Mouse (Mus musculus) embryonic fibroblast, embryonic 13.5 days (primary cell): Measurements from ENCODE around the gene Ldb2. TPM values are rescaled to one million over a fixed set of nuclear protein-coding genes. Genes with fewer than 3 reads are reported as not detected.

Source experiments
- H3K27ac ChIP-seq: 2 replicates; pipeline ENCODE4 v1.5.1; 2012; ENCODE audit warnings: low read length, control low read depth, inconsistent platforms; ENCODE audit not compliant: insufficient read depth
- H3K4me1 ChIP-seq: 2 replicates; pipeline ENCODE4 v1.6.1; 2011; ENCODE audit warnings: low read length; ENCODE audit not compliant: control insufficient read depth, insufficient read depth
- H3K4me3 ChIP-seq: 2 replicates; pipeline ENCODE4 v1.5.1; 2011; ENCODE audit warnings: mild to moderate bottlenecking, control low read depth, low read length; ENCODE audit not compliant: insufficient read depth
- CTCF ChIP-seq: IDR thresholded peaks from 2 replicates; pipeline ENCODE4 v1.5.1; 2011; ENCODE audit warnings: mild to moderate bottlenecking, control low read depth, low read length, moderate library complexity, borderline replicate concordance; ENCODE audit not compliant: insufficient read depth
- POLR2A ChIP-seq: IDR thresholded peaks from 2 replicates; pipeline ENCODE4 v1.6.1; 2011; ENCODE audit warnings: low read depth, mild to moderate bottlenecking, control low read depth, low read length, moderate library complexity
- polyA plus RNA-seq: library from polyadenylated mRNA; stranded (reverse); fragments of >200 nt; gene quantifications from 2 replicates; pipeline ENCODE4 v1.2.4, GENCODE M21; 2011; ENCODE audit warnings: low read depth; ENCODE audit not compliant: missing spikeins, insufficient read length

Ldb2 gene
- polyA plus RNA-seq, 1 experiment, result 43.4 TPM

- Histone ChIP-seq H3K27ac (no peak overlapping the region), H3K4me3 (no peak overlapping the region), H3K4me1 (no peaks in the 10 kb centered on the region)
- TF ChIP-seq CTCF, result no peak
- no peak for TF ChIP-seq POLR2A
These were observed 31.0 kb downstream of the Ldb2 start for GRCm38 (mm10) chr5:44768472-44768871.

- TF ChIP-seq POLR2A (no peak), CTCF (no peak)
- no peaks in the 10 kb centered on the region for H3K4me1 ChIP-seq
- H3K4me3 ChIP-seq, result no peak overlapping the region
- no peak overlapping the region for H3K27ac ChIP-seq
These were observed 34.6 kb downstream of the Ldb2 start for GRCm38 (mm10) chr5:44764911-44765310.

GRCm38 (mm10) chr5:44759178-44759577 lies 40.3 kb downstream of the Ldb2 start:
- TF ChIP-seq CTCF, result no peak
- TF ChIP-seq POLR2A, result no peak
- Histone ChIP-seq H3K27ac (no peak overlapping the region), H3K4me3 (no peak overlapping the region), H3K4me1 (no peaks in the 10 kb centered on the region)

GRCm38 (mm10) chr5:44754156-44754910 lies 45.1 kb downstream of the Ldb2 start:
- no peak for TF ChIP-seq CTCF
- TF ChIP-seq POLR2A, result no peak
- Histone ChIP-seq H3K4me3 (no peak overlapping the region), H3K27ac (no peak overlapping the region), H3K4me1 (no peaks in the 10 kb centered on the region)

GRCm38 (mm10) chr5:44745706-44746105 lies 53.8 kb downstream of the Ldb2 start:
- Histone ChIP-seq H3K27ac (no peak overlapping the region), H3K4me1 (no peaks in the 10 kb centered on the region; the same call in 1 of the 2 replicates), H3K4me3 (no peak overlapping the region)
- TF ChIP-seq POLR2A (no peak), CTCF (no peak)

- H3K27ac ChIP-seq, result no peak overlapping the region
- no peak overlapping the region for H3K4me3 ChIP-seq
- H3K4me1 ChIP-seq, result no peaks in the 10 kb centered on the region
- TF ChIP-seq CTCF (no peak), POLR2A (no peak)
These were observed 63.1 kb downstream of the Ldb2 start for GRCm38 (mm10) chr5:44736366-44736765.

- no peak for TF ChIP-seq CTCF
- TF ChIP-seq POLR2A, result no peak
- no peak overlapping the region for H3K27ac ChIP-seq
- H3K4me1 ChIP-seq, result no peaks in the 10 kb centered on the region
- no peak overlapping the region for H3K4me3 ChIP-seq
These were observed 65.3 kb downstream of the Ldb2 start for GRCm38 (mm10) chr5:44734131-44734723.

GRCm38 (mm10) chr5:44729646-44730310 lies 69.7 kb downstream of the Ldb2 start:
- no peak overlapping the region for H3K27ac ChIP-seq
- no peaks in the 10 kb centered on the region for H3K4me1 ChIP-seq
- TF ChIP-seq POLR2A (no peak), CTCF (no peak)
- no peak overlapping the region for H3K4me3 ChIP-seq

GRCm38 (mm10) chr5:44727995-44728394 lies 71.5 kb downstream of the Ldb2 start:
- TF ChIP-seq POLR2A (no peak), CTCF (no peak)
- no peak overlapping the region for H3K4me3 ChIP-seq
- H3K4me1 ChIP-seq, result 0 out of 2 replicates have a peak, but pooled peaks cover 2% of the 10 kb centered on the region
- H3K27ac ChIP-seq, result no peak overlapping the region
